Mouse (Mus musculus) right cerebral cortex, postnatal 4 days (tissue): ENCODE measurements around the gene Prr13.

Source experiments
- DNase-seq: peaks from one replicate; pipeline ENCODE4 v3.0.0-alpha.2; 2022

Prr13 gene

DNA sequence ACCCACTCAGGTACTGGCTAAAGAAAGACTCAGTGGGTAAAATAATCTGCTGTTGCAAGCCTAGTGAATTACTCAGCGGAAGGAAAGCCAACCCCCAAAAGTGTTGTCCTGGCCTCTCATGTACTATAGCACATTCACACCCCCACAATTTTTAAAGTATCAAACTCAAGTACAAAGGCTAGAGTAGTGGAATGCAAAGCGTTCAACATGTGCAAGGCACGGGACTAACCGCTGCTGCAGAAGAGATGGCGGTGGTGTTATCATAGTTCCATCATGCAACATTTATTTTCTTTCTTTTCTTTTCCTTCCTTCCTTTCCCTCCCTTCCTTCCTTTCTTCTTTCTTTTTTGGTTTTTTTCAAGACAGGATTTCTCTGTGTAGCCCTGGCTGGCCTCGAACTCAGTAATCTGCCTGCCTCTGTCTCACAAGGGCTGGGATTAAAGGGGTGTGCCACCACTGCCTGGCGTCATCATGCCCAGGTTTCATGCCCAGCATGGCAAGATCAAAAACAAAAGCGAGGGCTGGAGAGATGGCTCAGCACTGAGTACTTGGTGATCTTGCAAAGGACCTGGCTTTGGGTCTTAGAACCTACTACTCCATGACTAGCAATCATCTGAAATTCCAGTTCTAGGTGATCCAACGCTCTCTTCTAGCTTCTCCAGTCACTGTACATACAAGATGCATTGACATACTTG is 47.1 kb downstream of the Prr13 start:
- no peak for DNase-seq

GRCm38 (mm10) chr15:102506464-102506830 is 47.6 kb downstream of the Prr13 start:
- DNase-seq = no peak

GRCm38 (mm10) chr15:102506864-102507263 is 48.0 kb downstream of the Prr13 start:
- DNase-seq = no peak

DNA sequence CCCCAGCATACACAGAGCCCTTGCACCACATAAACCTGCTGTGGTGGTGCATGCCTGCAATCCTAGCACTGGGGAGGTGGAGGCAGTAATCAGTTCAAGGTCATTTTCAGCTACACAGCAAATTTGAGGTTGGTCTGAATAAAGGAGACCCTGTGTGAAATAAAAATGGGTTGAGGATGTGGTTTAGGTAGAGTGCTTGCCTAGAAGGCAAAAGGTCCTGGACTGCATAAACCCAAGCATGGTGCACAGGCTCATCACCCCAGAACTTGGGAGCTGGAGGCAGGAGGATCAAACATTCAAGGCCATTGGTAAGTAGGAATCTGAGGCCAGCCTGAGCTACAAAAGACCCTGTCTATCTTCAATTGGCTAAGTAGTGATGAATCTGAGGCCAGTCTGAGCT is 48.7 kb downstream of the Prr13 start:
- DNase-seq = no peak

- DNase-seq = no peak
Measured at GRCm38 (mm10) chr15:102508336-102508735, 49.5 kb downstream of the Prr13 start.

- DNase-seq = peak; percentile 62
Measured at GRCm38 (mm10) chr15:102510110-102510509, 51.3 kb downstream of the Prr13 start.

DNA sequence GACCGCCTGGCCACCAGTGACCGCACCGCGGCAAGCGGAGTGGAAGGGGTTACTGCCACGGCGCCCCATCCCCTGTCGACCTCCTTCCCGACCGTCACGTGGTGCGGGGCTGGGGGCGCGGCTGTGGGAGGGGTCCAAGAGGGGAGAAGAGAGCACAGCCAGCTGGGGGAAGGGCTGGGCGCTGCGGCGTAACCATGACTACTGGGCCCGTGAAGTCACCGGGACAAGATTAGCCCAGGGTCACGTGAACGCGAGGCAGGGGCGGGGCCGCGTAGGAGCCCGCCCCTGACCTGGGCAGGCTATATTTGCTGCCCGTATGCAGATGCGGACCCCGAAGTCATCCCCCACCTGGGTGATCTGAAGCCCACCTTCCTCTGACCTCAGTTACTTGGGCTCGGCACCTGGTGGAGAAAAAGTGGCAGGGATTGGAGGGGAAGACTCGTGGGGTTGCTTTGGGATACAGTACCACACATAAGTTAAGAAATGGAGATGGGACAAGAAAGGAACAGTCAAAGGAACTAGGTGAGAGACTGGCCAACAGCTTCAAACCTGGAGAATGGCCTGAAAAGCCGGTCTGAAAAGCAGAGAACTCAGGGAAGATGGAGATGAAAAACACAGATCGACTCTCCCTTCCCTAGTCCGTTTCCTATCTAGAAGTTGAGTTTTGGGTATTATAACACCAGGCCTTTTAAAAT is 51.9 kb downstream of the Prr13 start:
- DNase-seq = peak; percentile 91

- DNase-seq = no peak
Measured at GRCm38 (mm10) chr15:102511285-102511833, 52.5 kb downstream of the Prr13 start.

DNA sequence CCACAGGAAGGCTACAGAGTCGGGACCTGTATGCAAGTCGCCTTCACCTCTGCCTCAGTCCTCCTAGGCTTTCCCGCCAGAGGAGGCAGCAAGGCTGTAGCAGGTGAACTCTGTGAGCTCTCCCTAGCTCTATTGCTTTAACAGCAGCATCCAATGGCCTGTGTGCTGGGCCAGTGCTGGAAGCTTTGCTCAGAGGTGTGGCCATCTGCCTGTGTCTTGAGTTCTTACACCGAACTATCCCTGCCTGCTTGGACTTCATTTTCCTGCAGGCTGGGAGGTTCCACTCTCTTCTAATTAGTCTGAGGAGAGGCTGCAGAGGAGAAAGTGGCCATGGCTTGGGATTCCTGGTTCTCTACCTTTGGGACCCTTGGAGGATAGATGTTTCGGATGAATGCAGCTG is 53.2 kb downstream of the Prr13 start:
- no peak for DNase-seq
